Mouse (Mus musculus) kidney, adult 2 months (tissue): ENCODE measurements around the gene Ddx21. TPM values are rescaled to one million over a fixed set of nuclear protein-coding genes. Genes with fewer than 3 reads are reported as not detected.

Experiments
- DNase-seq: peaks from one replicate; pipeline ENCODE4 v3.0.0; 2021
- H3K27ac ChIP-seq: fragments of 200-500 bp; 2 replicates; pipeline ENCODE4 v1.5.1; 2012; ENCODE audit warnings: low read depth, low read length, control low read depth, inconsistent platforms; ENCODE audit not compliant: insufficient read depth
- H3K27me3 ChIP-seq: fragments of 200-500 bp; replicated peaks from 2 replicates; pipeline ENCODE4 v1.6.1; 2012; ENCODE audit warnings: mild to moderate bottlenecking, moderate library complexity, low read length, inconsistent platforms; ENCODE audit not compliant: control insufficient read depth, insufficient read depth
- H3K36me3 ChIP-seq: fragments of 200-500 bp; 2 replicates; pipeline ENCODE4 v1.6.1; 2012; ENCODE audit warnings: mild to moderate bottlenecking, moderate library complexity, low read length, inconsistent platforms; ENCODE audit not compliant: control insufficient read depth, insufficient read depth
- H3K4me1 ChIP-seq: fragments of 200-500 bp; 2 replicates; pipeline ENCODE4 v1.6.1; 2011; ENCODE audit warnings: low read length; ENCODE audit not compliant: control insufficient read depth, insufficient read depth
- H3K4me3 ChIP-seq: fragments of 200-500 bp; 2 replicates; pipeline ENCODE4 v1.5.1; 2011; ENCODE audit warnings: mild to moderate bottlenecking, low read depth, low read length, control low read depth; ENCODE audit not compliant: insufficient read depth
- CTCF ChIP-seq: fragments of 200-500 bp; conservative IDR thresholded peaks from 2 replicates; pipeline ENCODE4 v1.5.1; 2011; ENCODE audit warnings: low read depth, mild to moderate bottlenecking, control low read depth, low read length, moderate library complexity, mixed read lengths; ENCODE audit not compliant: insufficient read depth, insufficient read length
- POLR2A ChIP-seq: fragments of 200-500 bp; IDR thresholded peaks from one replicate; pipeline ENCODE4 v1.6.1; 2011; ENCODE audit warnings: low read depth, low read length, control low read depth
- WGBS: fragments of 180-500 bp; shearing (Covaris S2); methylation state at CpG from one replicate; pipeline ENCODE4 v1.1.7; 2018; 5-methylcytosine and 5-hydroxymethylcytosine counted together
- polyA plus RNA-seq: library from polyadenylated mRNA; depleted of rRNA; stranded (reverse); fragments of >200 nt; gene quantifications from 2 replicates; pipeline ENCODE4 v1.2.3, GENCODE M21; 2012

Gene Ddx21
- polyA plus RNA-seq, 1 experiment = 9.3 TPM

DNA sequence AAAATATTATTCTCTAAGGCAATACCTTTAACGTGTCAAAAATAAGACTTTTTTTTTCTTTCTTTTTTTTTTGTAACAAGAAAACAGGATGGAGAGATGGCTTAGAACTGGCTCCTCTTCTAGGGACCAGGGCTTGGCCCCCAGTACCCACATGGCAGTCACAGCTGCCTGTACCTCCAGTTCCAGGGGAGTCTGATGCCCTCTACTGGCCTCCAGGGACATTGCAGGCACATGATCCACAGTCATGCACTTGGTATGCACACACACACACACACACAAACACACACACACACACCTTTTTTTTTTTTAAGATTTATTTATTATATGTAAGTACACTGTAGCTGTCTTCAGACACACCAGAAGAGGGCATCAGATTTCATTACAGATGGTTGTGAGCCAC, 44.3 kb downstream of the Ddx21 start:
- 85% methylated on average over 1 of the region's 1 CpGs for WGBS
- H3K36me3 ChIP-seq = peaks cover 3% of the 10 kb centered on the region; the same call in 1 of the 2 replicates
- H3K4me3 ChIP-seq = no peak overlapping the region
- no peak overlapping the region for H3K27ac ChIP-seq
- TF ChIP-seq POLR2A = no peak
- TF ChIP-seq CTCF = peak; percentile 66
- H3K27me3 ChIP-seq = no peaks in the 10 kb centered on the region
- no peak for DNase-seq
- no peaks in the 10 kb centered on the region for H3K4me1 ChIP-seq

DNA sequence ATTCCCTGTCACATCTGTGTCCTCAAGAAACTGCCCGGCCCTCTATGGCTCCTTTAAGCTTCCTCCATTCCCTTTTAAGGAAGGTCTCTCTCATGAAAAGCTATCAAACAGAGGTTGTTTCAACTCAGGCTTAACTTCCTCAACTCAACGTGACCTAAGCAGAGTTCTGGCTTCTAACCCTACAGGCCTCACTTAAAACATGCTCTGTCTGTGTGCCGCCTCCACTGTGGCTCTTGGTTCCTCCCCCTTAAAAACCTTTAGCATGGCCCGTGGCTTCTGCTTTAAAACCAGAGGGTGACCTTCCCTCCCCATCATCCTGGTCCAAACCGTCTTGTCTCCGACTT, 45.6 kb downstream of the Ddx21 start:
- no peak for TF ChIP-seq CTCF
- TF ChIP-seq POLR2A = no peak
- Histone ChIP-seq H3K4me3 (no peak overlapping the region), H3K4me1 (no peaks in the 10 kb centered on the region), H3K27ac (no peak overlapping the region), H3K27me3 (no peaks in the 10 kb centered on the region), H3K36me3 (peaks cover under 1% of the 10 kb centered on the region; the same call in 1 of the 2 replicates)
- WGBS = 83% methylated on average over 6 of the region's 6 CpGs
- no peak for DNase-seq

DNA sequence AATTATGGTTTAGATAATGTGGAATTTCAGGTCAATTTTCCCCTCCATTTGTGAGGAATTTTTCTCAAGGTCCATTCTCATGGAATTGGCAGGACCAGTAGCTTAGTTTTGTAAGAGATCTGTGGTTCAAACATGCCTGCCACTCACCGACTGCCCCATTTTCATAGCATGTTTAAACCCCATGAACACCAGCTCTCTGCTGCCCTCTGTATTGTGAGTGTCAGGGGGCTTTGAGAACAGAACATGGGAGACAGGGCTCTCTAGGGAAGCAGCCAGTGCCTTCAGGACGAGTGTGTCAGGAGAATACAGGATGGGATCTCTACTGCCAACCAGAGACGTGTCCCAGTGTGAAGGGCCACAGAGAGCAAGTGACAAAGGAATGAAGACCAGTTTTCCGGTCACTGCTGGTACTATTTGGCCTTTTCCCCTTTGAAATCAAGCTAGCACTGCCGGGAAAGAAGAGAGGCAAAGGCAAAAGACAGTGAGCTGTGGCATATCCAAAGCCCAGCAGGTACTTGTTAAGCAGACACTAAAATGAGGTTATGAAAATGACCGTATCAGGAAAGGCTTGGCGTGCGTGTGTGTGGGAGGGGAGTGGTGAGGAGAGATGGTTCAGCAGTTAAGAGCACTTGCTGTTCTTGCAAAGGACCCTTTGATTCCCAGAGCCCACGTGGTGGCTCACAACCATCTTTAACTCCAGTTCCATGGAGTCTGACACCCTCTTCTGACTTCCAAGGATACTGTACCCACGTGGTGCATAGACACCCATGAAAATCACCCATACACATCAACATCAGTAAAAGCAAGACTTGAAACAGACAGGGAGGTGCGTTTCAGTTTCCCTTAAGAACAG, 46.1 kb downstream of the Ddx21 start:
- H3K27me3 ChIP-seq = no peaks in the 10 kb centered on the region
- H3K36me3 ChIP-seq = no peaks in the 10 kb centered on the region; the same call in 1 of the 2 replicates
- DNase-seq = no peak
- TF ChIP-seq POLR2A (no peak), CTCF (no peak)
- WGBS = 67% methylated on average over 11 of the region's 11 CpGs
- H3K27ac ChIP-seq = no peak overlapping the region
- no peaks in the 10 kb centered on the region for H3K4me1 ChIP-seq
- H3K4me3 ChIP-seq = no peak overlapping the region

DNA sequence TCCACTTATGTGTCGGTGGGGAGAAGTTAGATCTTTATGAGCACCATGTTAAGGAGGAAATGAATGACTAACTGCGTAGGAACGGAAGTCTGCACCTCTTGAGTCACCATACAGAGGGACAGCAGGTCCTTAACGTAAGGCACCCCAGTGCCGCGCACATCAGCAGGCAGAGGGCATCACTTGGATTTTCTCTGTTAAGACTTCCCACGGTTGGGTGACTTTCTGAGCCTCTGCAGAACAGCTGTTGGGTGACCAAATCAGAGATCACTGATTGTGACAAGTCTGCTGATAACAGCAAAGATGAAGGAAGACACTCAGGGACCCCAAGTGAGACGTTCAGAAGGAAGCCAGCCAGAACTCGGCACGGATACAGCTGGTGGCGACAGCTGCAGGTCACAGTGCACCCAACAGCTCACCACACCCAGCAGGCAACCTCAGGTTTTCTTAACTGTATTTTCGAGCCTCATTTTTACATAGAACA, 48.4 kb downstream of the Ddx21 start:
- no peaks in the 10 kb centered on the region for H3K36me3 ChIP-seq
- no peak overlapping the region for H3K27ac ChIP-seq
- no peak for DNase-seq
- H3K4me1 ChIP-seq = no peaks in the 10 kb centered on the region; the same call in 1 of the 2 replicates
- H3K4me3 ChIP-seq = no peak overlapping the region
- TF ChIP-seq CTCF = no peak
- TF ChIP-seq POLR2A = no peak
- WGBS = 59% methylated on average over 12 of the region's 12 CpGs
- no peaks in the 10 kb centered on the region for H3K27me3 ChIP-seq

DNA sequence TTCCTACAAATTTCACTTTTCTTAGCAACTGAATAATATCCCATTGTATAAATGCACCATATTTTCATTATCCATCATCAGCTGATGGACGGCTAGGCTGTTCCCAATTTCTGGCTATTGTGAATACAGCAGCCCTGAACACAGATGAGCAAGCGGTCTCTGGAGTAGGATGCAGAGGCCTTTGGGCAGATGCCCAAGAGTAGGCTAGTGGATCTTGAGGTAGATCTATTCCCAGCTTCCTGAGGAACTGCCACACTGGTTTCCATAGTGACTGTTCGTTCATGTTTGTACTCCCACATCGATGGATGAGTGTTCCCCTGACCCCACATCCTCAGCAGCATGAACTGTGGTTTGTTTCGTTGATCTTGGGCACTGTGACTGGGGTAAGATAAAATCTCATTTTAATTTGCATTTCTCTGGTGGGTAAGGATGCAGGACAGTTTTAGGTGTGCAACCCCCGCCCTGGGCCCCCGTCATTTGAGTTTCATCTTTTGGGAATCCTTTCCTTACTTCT, 51.2 kb downstream of the Ddx21 start:
- no peaks in the 10 kb centered on the region for H3K36me3 ChIP-seq
- peaks cover 4% of the 10 kb centered on the region; the same call in 1 of the 2 replicates for H3K4me1 ChIP-seq
- TF ChIP-seq CTCF (no peak), POLR2A (no peak)
- DNase-seq = no peak
- WGBS = 55% methylated on average over 7 of the region's 7 CpGs
- H3K27me3 ChIP-seq = no peaks in the 10 kb centered on the region
- H3K4me3 ChIP-seq = no peak overlapping the region
- H3K27ac ChIP-seq = no peak overlapping the region

DNA sequence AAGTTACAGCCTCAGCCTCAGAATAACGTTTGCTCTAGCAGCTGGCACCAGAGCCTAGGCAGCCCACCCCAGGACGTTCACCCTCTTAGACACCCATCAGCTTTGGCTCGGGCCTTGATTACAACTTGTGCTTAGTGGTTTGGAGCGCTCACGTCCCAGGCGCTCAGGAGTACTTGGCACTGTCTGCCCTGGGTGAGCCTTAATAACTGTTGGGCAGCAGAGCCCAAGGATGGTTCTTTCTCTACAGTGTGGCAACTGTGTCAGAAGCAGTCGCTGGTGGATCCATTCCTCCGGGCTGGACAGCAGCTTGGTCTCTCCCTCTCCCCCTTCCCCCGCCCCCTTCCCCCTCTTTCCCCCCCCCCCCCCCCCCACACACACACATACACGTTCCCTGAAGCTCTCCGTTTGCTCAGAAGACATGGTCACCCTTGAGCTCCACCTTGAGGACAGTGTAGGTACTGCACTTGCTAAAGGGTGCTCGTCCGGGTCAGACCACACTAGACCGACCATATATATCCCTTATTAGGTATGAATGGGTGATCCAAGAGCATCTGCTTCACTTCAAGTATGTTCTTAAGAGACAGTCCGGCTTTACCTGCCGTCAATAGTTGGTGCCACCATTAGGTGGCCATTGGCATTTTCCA, 52.4 kb downstream of the Ddx21 start:
- DNase-seq = peak; percentile 74
- Histone ChIP-seq H3K27ac (no peak overlapping the region), H3K4me3 (no peak overlapping the region), H3K27me3 (no peaks in the 10 kb centered on the region), H3K36me3 (no peaks in the 10 kb centered on the region), H3K4me1 (peaks cover 4% of the 10 kb centered on the region; the same call in 1 of the 2 replicates)
- 24% methylated on average over 15 of the region's 16 CpGs for WGBS
- TF ChIP-seq CTCF (peak; percentile 85), POLR2A (no peak)

DNA sequence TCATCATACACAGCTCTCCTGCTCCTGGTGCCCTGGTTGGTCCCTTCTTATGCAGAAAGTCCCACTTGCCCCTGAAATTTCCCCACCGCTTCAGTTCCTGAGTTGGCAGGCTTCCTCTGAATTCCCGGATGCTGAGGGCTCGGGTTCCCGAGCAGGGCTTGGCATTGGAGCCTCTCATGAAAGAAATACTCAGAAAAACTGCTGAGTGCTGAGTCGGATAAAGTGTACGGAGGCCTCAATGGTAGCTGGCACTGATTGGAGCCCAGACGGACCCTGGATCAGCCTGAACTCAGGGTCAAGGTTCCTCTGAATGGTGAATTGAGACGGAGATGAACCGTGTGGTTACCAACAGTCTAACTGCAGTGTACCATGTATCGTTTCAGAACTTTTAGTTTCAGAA, 55.6 kb downstream of the Ddx21 start:
- Histone ChIP-seq H3K4me3 (no peak overlapping the region), H3K36me3 (no peaks in the 10 kb centered on the region), H3K27ac (no peak overlapping the region), H3K4me1 (peaks cover 4% of the 10 kb centered on the region; the same call in 1 of the 2 replicates), H3K27me3 (no peaks in the 10 kb centered on the region)
- 32% methylated on average over 10 of the region's 10 CpGs for WGBS
- peak; percentile 75 for DNase-seq
- TF ChIP-seq POLR2A (no peak), CTCF (no peak)
